Mouse (Mus musculus) bone marrow macrophage, adult 2 months (primary cell): ENCODE results near the gene Reep6.

ENCODE experiments used
- CTCF ChIP-seq: IDR thresholded peaks from 2 replicates; pipeline ENCODE4 v1.5.1; 2012; ENCODE audit warnings: low read depth, mild to moderate bottlenecking, low read length, moderate library complexity
- POLR2A ChIP-seq: IDR thresholded peaks from 2 replicates; pipeline ENCODE4 v1.6.1; 2012; ENCODE audit warnings: mild to moderate bottlenecking, low read depth, low read length, borderline replicate concordance

DNA sequence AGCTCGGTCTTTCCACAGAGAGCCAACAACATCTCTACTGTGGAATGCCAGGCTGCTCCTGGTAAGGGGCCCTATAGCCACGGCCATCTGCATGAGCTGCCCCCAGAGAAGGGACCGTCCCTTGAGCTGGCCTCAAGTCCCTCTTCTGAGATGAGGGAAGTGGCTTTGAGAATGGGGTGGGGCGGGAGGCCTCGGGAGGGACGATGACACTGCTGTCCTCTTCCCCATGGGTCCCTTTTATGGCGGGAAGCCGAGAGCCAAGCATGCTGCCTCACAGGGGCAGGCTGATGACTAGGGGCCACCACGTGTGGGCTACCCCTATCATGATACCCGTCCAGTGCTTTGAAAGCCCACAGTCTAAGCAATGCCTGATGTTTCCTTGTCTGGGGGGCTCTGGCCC is 12.7 kb upstream of the Reep6 start:
- TF ChIP-seq POLR2A (no peak), CTCF (no peak)
